Mouse (Mus musculus) CH12.LX (cell line): ENCODE data around the gene Ttf1. TPM values are rescaled to one million over a fixed set of nuclear protein-coding genes. Genes with fewer than 3 reads are reported as not detected.

ENCODE experiments used
- polyA plus RNA-seq: library from polyadenylated mRNA; unstranded; fragments of >175 nt; gene quantifications from 2 replicates; pipeline ENCODE4 v1.2.1, GENCODE M21; 2012; ENCODE audit warnings: low read depth; ENCODE audit not compliant: insufficient read length
- total RNA-seq, 2 experiments: library from RNA; depleted of rRNA; stranded (reverse); fragments of 300-350 nt in 1 of 2; fragments of >200 nt in 1 of 2; gene quantifications; 2 replicates each; pipeline ENCODE4 v1.2.3; 2012 to 2014

Gene Ttf1
- total and polyA plus RNA-seq, 3 experiments, result 9.5 to 11.7 (median 10.9) TPM

Other genes with a start within 250 kb of the Ttf1 start
- 17.4 and 20.0 TPM in 2 replicates for gene Gtf3c4, start 219.9 kb upstream of the Ttf1 start, total RNA-seq (2012; rRNA removed)
- 10.8 and 13.2 TPM in 2 replicates for gene Gtf3c4, start 219.9 kb upstream of the Ttf1 start, total RNA-seq (2014; rRNA removed)
- gene Gtf3c4, start 219.9 kb upstream of the Ttf1 start, polyA plus RNA-seq, result 15.3 and 16.1 TPM in 2 replicates
- gene Ddx31, start 219.9 kb upstream of the Ttf1 start, total RNA-seq (2012; rRNA removed), result 15.9 and 23.4 TPM in 2 replicates
- gene Ddx31, start 219.9 kb upstream of the Ttf1 start, total RNA-seq (2014; rRNA removed), result 26.8 and 28.8 TPM in 2 replicates
- 18.1 and 18.8 TPM in 2 replicates for gene Ddx31, start 219.9 kb upstream of the Ttf1 start, polyA plus RNA-seq
- 0.04 TPM in 1 of 2 replicates, not detected in the other for gene Barhl1, start 143.6 kb upstream of the Ttf1 start, total RNA-seq (2012; rRNA removed)
- gene Barhl1, start 143.6 kb upstream of the Ttf1 start, total RNA-seq (2014; rRNA removed), result 0.11 TPM in 1 of 2 replicates, not detected in the other
- 0.19 and 0.24 TPM in 2 replicates for gene Barhl1, start 143.6 kb upstream of the Ttf1 start, polyA plus RNA-seq
- 0.25 TPM in 2 replicates for gene Cfap77, start 5.2 kb upstream of the Ttf1 start, total RNA-seq (2012; rRNA removed)
- gene Cfap77, start 5.2 kb upstream of the Ttf1 start, total RNA-seq (2014; rRNA removed), result 0.35 TPM in 1 of 2 replicates, not detected in the other
- 0.34 and 0.47 TPM in 2 replicates for gene Cfap77, start 5.2 kb upstream of the Ttf1 start, polyA plus RNA-seq
- gene Setx, start 63.9 kb downstream of the Ttf1 start, total RNA-seq (2012; rRNA removed), result 19.6 and 20.2 TPM in 2 replicates
- 18.0 and 20.3 TPM in 2 replicates for gene Setx, start 63.9 kb downstream of the Ttf1 start, total RNA-seq (2014; rRNA removed)
- 16.9 and 20.0 TPM in 2 replicates for gene Setx, start 63.9 kb downstream of the Ttf1 start, polyA plus RNA-seq
- 1.3 and 3.8 TPM in 2 replicates for gene Ntng2, start 192.7 kb downstream of the Ttf1 start, total RNA-seq (2012; rRNA removed)
- not detected in 2 replicates for gene Ntng2, start 192.7 kb downstream of the Ttf1 start, total RNA-seq (2014; rRNA removed)
- gene Ntng2, start 192.7 kb downstream of the Ttf1 start, polyA plus RNA-seq, result 0.50 and 0.53 TPM in 2 replicates